Mouse (Mus musculus): ENCODE data around the gene Ehbp1l1.

Ehbp1l1 gene

DNA sequence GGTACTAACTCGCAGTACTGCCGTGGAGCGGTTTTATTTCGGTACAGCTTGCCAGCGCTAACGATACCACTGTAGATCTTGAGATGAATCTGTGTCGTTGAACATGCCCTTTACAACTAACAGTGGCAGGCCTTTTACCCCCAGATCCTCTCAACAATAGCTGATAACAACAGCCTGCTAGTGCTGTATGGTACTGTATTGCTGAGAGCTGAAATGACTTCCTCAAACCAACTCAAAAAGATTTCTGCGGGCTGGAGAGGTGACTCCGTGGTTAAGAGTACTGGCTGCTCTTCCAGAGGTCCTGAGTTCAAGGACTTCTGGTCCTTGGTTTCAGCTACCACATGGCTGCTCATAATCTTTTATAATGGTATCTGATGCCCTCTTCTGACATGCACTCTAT is 8.2 kb upstream of the Ehbp1l1 start:
- no peak for DNase-seq (ENCODE audit: low spot score)

GRCm38 (mm10) chr19:5731264-5731978 is 5.3 kb upstream of the Ehbp1l1 start:
- DNase-seq (ENCODE audit: low spot score), result peak; percentile 86

- no peak for DNase-seq (ENCODE audit: low spot score)
These were observed 4.4 kb upstream of the Ehbp1l1 start for GRCm38 (mm10) chr19:5730314-5731186.

GRCm38 (mm10) chr19:5729444-5729815 is 3.3 kb upstream of the Ehbp1l1 start, which contains the start of gene Fam89b:
Fam89b (minus strand) TSS chr19:5729653.
- peak; percentile 83 for DNase-seq (ENCODE audit: low spot score)

- no peak for DNase-seq (ENCODE audit: low spot score)
These were observed 2.7 kb upstream of the Ehbp1l1 start for GRCm38 (mm10) chr19:5728631-5729443.

GRCm38 (mm10) chr19:5727701-5728100 is 1.6 kb upstream of the Ehbp1l1 start:
- peak; percentile 87 for DNase-seq (ENCODE audit: low spot score)

GRCm38 (mm10) chr19:5726961-5727578 is 953 bp upstream of the Ehbp1l1 start:
- no peak for DNase-seq (ENCODE audit: low spot score)

GRCm38 (mm10) chr19:5725029-5725707 is 949 bp downstream of the Ehbp1l1 start:
- no peak for DNase-seq (ENCODE audit: low spot score)

DNA sequence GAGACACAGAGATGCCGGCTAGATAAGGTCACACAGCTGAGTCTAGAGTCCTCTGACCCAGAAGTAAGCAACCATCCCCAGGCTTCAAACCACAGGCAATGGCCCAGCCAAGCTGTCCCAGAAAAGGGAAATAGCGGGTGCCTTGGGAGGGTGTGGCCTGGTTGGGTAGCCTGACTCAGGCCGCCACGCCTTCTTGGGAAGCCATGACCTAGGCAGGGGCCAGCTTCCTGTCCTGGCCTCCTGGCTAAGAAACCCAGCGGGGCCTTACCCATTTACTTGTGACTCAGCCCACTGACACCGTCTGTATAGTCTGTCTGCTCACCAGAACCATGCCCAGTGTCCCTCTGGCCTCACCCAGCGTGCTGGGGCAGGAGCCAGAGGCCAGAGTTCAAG is 1.6 kb downstream of the Ehbp1l1 start:
- DNase-seq (ENCODE audit: low spot score), result no peak

GRCm38 (mm10) chr19:5723934-5724548 is 2.1 kb downstream of the Ehbp1l1 start:
- DNase-seq (ENCODE audit: low spot score), result no peak

GRCm38 (mm10) chr19:5722848-5723425 is 3.2 kb downstream of the Ehbp1l1 start:
- no peak for DNase-seq (ENCODE audit: low spot score)

DNA sequence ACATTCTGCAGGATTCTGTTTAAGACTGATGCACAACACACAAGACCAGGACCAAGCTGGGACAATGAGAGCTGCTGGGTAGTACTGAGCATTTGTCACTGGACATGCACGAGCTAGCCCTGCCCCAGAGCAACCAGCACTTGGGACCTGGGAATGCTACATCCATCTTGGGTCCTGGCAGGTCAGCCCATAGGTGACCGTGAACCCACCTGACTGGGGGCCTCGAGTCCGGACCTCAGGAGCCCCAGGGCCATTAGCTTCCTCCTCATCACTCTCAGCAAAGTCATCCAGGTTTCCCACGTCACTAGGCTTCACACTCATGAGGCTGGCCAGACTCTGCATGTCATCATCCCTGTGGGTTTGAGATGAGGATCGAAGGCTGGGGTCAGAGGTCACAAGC is 4.9 kb downstream of the Ehbp1l1 start:
- no peak for DNase-seq (ENCODE audit: low spot score)

DNA sequence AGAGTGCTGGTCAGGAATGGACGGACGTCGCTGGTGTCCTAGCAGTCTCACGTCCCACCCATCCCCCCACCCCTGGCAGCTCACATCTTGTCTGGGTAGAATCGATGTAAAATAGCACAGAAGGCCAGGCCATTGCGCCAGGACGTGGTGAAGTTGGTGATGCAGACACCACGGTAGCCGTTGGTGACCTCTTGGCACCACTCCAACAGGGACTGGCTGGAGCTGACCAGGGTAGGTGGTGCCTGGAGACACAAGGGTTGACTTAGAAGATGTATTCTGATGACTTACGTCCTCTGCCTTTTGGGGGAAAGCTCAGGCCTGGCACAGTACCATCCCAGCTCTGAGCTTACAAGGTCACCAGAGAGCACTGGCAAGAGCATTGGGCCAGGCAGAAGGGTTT is 9.2 kb downstream of the Ehbp1l1 start:
- DNase-seq (ENCODE audit: low spot score), result no peak

DNA sequence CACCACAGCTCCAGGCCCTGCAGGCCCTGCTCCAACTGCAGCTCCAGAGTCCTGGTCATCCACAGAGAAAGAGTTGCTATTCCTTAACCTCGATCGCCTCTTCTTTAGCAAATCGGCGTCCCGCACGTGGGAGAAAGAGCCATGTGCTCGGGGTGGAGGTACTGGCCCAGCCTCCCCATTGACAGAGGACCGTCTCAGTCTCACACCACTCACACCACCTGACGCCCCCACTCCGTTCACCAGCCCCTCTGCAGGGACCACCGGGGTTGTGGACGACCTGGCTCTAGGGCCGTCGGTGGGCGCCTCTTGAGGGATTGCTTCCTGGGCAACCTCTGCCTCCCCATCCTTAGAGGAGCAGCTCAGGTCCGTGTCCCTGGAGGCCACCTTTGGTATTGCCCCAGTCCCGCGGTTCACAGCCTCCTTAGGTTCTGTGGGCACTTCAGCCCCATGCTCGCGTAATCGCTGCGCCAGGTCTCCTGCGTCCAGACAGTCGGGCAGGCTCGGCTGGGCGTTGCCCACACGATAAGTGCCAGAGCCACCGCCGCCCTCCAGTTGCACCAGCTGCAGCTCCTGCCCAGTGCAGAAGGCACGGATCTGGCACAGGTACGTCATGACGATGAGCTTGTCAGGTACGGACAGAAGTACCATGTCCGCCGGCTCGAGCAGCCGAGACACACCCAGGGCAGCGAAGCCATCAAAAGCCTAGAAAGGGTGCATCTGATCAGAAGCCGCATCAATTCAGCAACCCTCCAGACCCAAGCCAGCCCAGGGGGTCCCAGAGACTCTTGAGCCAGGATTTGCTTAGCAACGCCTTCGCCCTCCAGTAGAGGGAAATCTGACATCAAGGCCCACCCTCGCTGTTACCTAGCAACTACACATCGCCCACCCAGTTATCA is 10.1 kb downstream of the Ehbp1l1 start:
- no peak for DNase-seq (ENCODE audit: low spot score)

- DNase-seq (ENCODE audit: low spot score), result peak; percentile 57
These were observed 12.4 kb downstream of the Ehbp1l1 start for GRCm38 (mm10) chr19:5713730-5714129.

DNA sequence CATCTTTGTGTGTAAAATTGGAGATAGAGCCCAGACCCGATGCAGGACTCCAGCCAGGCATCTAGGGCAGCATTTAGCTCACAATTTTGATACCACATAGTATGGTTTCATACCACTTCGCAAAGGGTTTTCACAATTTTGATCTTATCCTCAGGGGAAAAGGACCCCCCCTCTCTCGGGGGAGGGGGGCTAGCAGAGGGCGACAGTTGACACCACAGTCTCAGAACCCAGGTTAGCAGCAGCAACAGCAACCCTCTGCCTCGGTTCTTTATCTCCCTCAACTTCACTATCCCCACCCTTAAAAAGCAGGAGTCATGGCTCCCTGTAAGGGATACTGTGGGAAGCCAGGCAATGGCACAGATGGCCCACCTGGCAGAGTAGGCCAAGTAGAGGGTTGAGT is 12.9 kb downstream of the Ehbp1l1 start:
- DNase-seq (ENCODE audit: low spot score), result no peak

GRCm38 (mm10) chr19:5711907-5712460 is 14.1 kb downstream of the Ehbp1l1 start:
- no peak for DNase-seq (ENCODE audit: low spot score)

- DNase-seq (ENCODE audit: low spot score), result no peak
These were observed 14.9 kb downstream of the Ehbp1l1 start for GRCm38 (mm10) chr19:5711218-5711617.

DNA sequence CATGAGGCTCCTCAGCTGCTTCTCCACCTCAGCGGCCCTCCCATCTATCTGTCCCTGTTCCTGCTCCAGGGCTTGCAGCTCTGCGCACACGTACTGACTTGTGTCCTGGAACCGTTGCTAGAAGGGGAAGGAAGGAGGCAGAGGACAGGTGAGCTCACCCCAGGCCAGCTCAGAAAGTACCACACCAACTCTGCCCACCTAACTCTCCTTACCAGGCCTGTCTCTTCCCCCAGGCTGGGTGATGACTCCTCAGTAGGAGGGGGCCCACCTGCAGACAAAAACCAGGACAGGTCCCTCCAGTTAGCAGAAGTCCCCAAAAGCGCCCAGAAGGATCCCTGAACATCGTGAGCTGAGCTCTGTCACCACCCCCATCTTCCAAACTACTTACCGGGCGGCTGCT is 15.5 kb downstream of the Ehbp1l1 start:
- DNase-seq (ENCODE audit: low spot score), result no peak

Data from ovary, postnatal 14 days (tissue).